23 mouse cellular contexts compared by ENCODE assay signal in the genomic region with DNA sequence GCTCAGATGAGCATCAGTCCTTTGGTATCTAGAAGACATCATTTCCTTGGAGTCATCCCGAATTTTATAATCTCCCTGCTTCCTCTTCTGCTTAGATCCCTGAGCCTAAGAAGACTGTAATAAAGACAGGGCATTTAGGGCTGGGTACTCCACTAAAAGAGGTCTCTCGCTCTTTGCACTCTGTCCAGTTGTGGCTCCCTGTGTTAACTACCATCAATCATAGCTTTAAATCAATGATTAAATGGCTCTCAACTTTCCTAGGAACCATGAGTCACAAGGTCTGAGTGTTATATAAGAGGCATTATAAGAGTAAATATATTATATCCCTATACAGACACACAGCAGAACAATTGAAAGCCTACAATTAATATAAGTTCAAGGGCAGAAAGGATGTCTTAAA. TPM values are rescaled to one million over a fixed set of nuclear protein-coding genes. Genes with fewer than 3 reads are reported as not detected.
DNase-seq lines count a peak whose midpoint lies in the region; ATAC-seq and TF ChIP-seq lines count a peak whose summit lies in the region.
"Had no signal": no experiment of that assay in that cellular context is flagged by ENCODE, and none has a peak within 500 bp of the region (broad histone marks: within the 10 kb centered on the region; RNA-seq: fewer than 3 reads in every experiment).

No protein-coding gene starts in this region.

- peak; percentile 33 for DNase-seq in kidney, adult 2 months
- DNase-seq in kidney, adult 18-20 months: no peak
- DNase-seq in kidney, postnatal 4 days: no peak
- no peak for DNase-seq in liver, embryonic 11.5 days (ENCODE audit: low spot score)
- DNase-seq in ovary, postnatal 10 days (ENCODE audit: low spot score): no peak
- DNase-seq: adrenal gland, adult 8-10 months; adrenal gland, postnatal 14 days; B cell, adult 2 months; cerebellum, adult 11-12 months; cerebellum, adult 2 months; cerebellum, adult 9-10 months; cerebellum, postnatal 10 days; cerebellum, postnatal 25 days had no signal

- ATAC-seq in kidney, embryonic 16.5 days (ENCODE audit: low FRiP score, low TSS enrichment): 0 out of 2 replicates have a peak, but pooled peaks have one; percentile 23
- peak; percentile 61 for ATAC-seq in intestine, postnatal 0 days
- ATAC-seq in liver, embryonic 11.5 days (replicated peaks; ENCODE audit: low FRiP score): no peak
- ATAC-seq: activated CD4-positive, CD25-positive, alpha-beta regulatory T cell, adult 4 months; CD4-positive, CD25-positive, alpha-beta regulatory T cell, adult 4 months; forebrain, embryonic 13.5 days had no signal

- no peak overlapping the region for H3K4me2 ChIP-seq in kidney, embryonic 16.5 days (replicated peaks; ENCODE audit: low read depth, low read length)
- peak overlapping the region; percentile 10; the same call in 1 of the 2 replicates for H3K4me2 ChIP-seq in intestine, postnatal 0 days (replicated peaks; ENCODE audit: low read depth)
- no peak overlapping the region for H3K4me2 ChIP-seq in liver, embryonic 11.5 days
- H3K4me2 ChIP-seq: embryonic facial prominence, embryonic 12.5 days; forebrain, embryonic 13.5 days had no signal

- TF ChIP-seq POLR2A in kidney, adult 2 months (IDR thresholded peaks at IDR 0.05; ENCODE audit: low read depth, low read length): no peak

- WGBS in kidney, adult 2 months: 47% methylated on average over 2 of the region's 2 CpGs
- WGBS in kidney, embryonic 16.5 days: 34% methylated on average over 2 of the region's 2 CpGs
- WGBS in intestine, postnatal 0 days: 39% methylated on average over 2 of the region's 2 CpGs
- WGBS in liver, embryonic 11.5 days: 66% methylated on average over 2 of the region's 2 CpGs

- H3K9ac ChIP-seq in kidney, embryonic 16.5 days (replicated peaks; ENCODE audit: low read length): no peak overlapping the region
- H3K9ac ChIP-seq in intestine, postnatal 0 days (ENCODE audit: low read depth, low read length): no peak overlapping the region
- H3K9ac ChIP-seq in liver, embryonic 11.5 days (ENCODE audit: low read depth, low read length): no peak overlapping the region
- H3K9ac ChIP-seq: embryonic facial prominence, embryonic 12.5 days; forebrain, embryonic 13.5 days had no signal

- H3K9me3 ChIP-seq in kidney, embryonic 16.5 days (ENCODE audit: low read length): no peaks in the 10 kb centered on the region
- H3K9me3 ChIP-seq in intestine, postnatal 0 days (ENCODE audit: control insufficient read depth): no peaks in the 10 kb centered on the region
- no peaks in the 10 kb centered on the region for H3K9me3 ChIP-seq in liver, embryonic 11.5 days (ENCODE audit: control insufficient read depth, low read length)
- H3K9me3 ChIP-seq: embryonic facial prominence, embryonic 10.5 days; embryonic facial prominence, embryonic 12.5 days; forebrain, embryonic 13.5 days; G1E had no signal

- no peaks in the 10 kb centered on the region for H3K27me3 ChIP-seq in kidney, adult 2 months (replicated peaks; ENCODE audit: control insufficient read depth, insufficient read depth, low read length)
- no peaks in the 10 kb centered on the region for H3K27me3 ChIP-seq in kidney, embryonic 16.5 days (ENCODE audit: insufficient read depth, low read length)
- H3K27me3 ChIP-seq in intestine, postnatal 0 days (replicated peaks; ENCODE audit: control insufficient read depth, insufficient read depth, low read length): no peaks in the 10 kb centered on the region
- H3K27me3 ChIP-seq in liver, embryonic 11.5 days (replicated peaks; ENCODE audit: control insufficient read depth, insufficient read depth, low read length): no peaks in the 10 kb centered on the region
- H3K27me3 ChIP-seq: CH12.LX; embryonic facial prominence, embryonic 12.5 days; forebrain, embryonic 13.5 days; Patski had no signal

- H3K4me3 ChIP-seq in kidney, adult 2 months (ENCODE audit: insufficient read depth, low read depth, low read length): no peak overlapping the region
- no peak overlapping the region for H3K4me3 ChIP-seq in kidney, embryonic 16.5 days (ENCODE audit: low read length)
- H3K4me3 ChIP-seq in intestine, postnatal 0 days (ENCODE audit: low read depth, low read length): no peak overlapping the region
- no peak overlapping the region for H3K4me3 ChIP-seq in liver, embryonic 11.5 days (ENCODE audit: low read depth, low read length)
- H3K4me3 ChIP-seq: embryonic facial prominence, embryonic 10.5 days; embryonic facial prominence, embryonic 12.5 days; forebrain, embryonic 13.5 days had no signal

- peaks cover 2% of the 10 kb centered on the region; the same call in 1 of the 2 replicates for H3K4me1 ChIP-seq in kidney, adult 2 months (ENCODE audit: control insufficient read depth, insufficient read depth, low read length)
- 0 out of 2 replicates have a peak, but pooled peaks cover 3% of the 10 kb centered on the region for H3K4me1 ChIP-seq in kidney, embryonic 16.5 days (ENCODE audit: insufficient read depth, low read length)
- H3K4me1 ChIP-seq in intestine, postnatal 0 days (replicated peaks; ENCODE audit: control insufficient read depth, insufficient read depth, low read length): no peaks in the 10 kb centered on the region
- no peaks in the 10 kb centered on the region for H3K4me1 ChIP-seq in liver, embryonic 11.5 days (replicated peaks; ENCODE audit: control insufficient read depth, insufficient read depth, low read length)
- H3K4me1 ChIP-seq: embryonic facial prominence, embryonic 10.5 days; embryonic facial prominence, embryonic 12.5 days; forebrain, embryonic 13.5 days had no signal

- H3K36me3 ChIP-seq in kidney, adult 2 months (ENCODE audit: control insufficient read depth, insufficient read depth, low read length): no peaks in the 10 kb centered on the region
- no peaks in the 10 kb centered on the region for H3K36me3 ChIP-seq in kidney, embryonic 16.5 days (ENCODE audit: insufficient read depth, low read length)
- H3K36me3 ChIP-seq in intestine, postnatal 0 days (ENCODE audit: control insufficient read depth, insufficient read depth): no peaks in the 10 kb centered on the region
- H3K36me3 ChIP-seq in liver, embryonic 11.5 days (ENCODE audit: control insufficient read depth, insufficient read depth, low read length): no peaks in the 10 kb centered on the region
- H3K36me3 ChIP-seq: embryonic facial prominence, embryonic 10.5 days; embryonic facial prominence, embryonic 12.5 days; G1E had no signal

- H3K27ac ChIP-seq in kidney, adult 2 months (ENCODE audit: insufficient read depth, low read depth, low read length): peak overlapping the region; percentile 26; the same call in 1 of the 2 replicates
- H3K27ac ChIP-seq in kidney, embryonic 16.5 days (ENCODE audit: low read length): no peak overlapping the region
- H3K27ac ChIP-seq in intestine, postnatal 0 days (ENCODE audit: low read depth, low read length): no peak overlapping the region
- no peak overlapping the region for H3K27ac ChIP-seq in liver, embryonic 11.5 days (ENCODE audit: low read depth, low read length)
- H3K27ac ChIP-seq: embryonic facial prominence, embryonic 10.5 days; embryonic facial prominence, embryonic 12.5 days; forebrain, embryonic 13.5 days had no signal

- TF ChIP-seq CTCF in kidney, adult 2 months (conservative IDR thresholded peaks at IDR 0.05; ENCODE audit: insufficient read depth, insufficient read length, low read depth, low read length): no peak
- TF ChIP-seq CTCF in intestine, postnatal 0 days (IDR thresholded peaks at IDR 0.05; ENCODE audit: low read depth): no peak

RNA-seq across cellular contexts. Expression of a gene that starts 22.8 kb away (rescaled TPM):
- 5.7 and 8.5 TPM in 2 replicates for polyA plus RNA-seq in kidney, adult 2 months (2012; rRNA removed)
- 14.3 and 15.9 TPM in 2 replicates for polyA plus RNA-seq in kidney, embryonic 16.5 days (2015; fragmentation: Nextera tagmentation; extraction: Ambion mirVana)
- polyA plus RNA-seq in intestine, postnatal 0 days (2015; fragmentation: Nextera tagmentation; extraction: Ambion mirVana): 30.1 and 32.2 TPM in 2 replicates
- 30.1 and 31.9 TPM in 2 replicates for polyA plus RNA-seq in liver, embryonic 11.5 days (2014; fragmentation: Nextera tagmentation; extraction: Ambion mirVana)
